Mouse (Mus musculus) v-Abl transformed pro-B cells (cell line): ENCODE data around the gene Smyd1.

Experiments used
- in situ Hi-C, 2 experiments: fragments of 400-800 bp; cut with MboI; formaldehyde crosslinking; loops; one replicate each; pipeline ENCODE4 v1.15.1; 2025; ENCODE audit not compliant: unreplicated experiment in 2 of 2

Smyd1 gene

DNA sequence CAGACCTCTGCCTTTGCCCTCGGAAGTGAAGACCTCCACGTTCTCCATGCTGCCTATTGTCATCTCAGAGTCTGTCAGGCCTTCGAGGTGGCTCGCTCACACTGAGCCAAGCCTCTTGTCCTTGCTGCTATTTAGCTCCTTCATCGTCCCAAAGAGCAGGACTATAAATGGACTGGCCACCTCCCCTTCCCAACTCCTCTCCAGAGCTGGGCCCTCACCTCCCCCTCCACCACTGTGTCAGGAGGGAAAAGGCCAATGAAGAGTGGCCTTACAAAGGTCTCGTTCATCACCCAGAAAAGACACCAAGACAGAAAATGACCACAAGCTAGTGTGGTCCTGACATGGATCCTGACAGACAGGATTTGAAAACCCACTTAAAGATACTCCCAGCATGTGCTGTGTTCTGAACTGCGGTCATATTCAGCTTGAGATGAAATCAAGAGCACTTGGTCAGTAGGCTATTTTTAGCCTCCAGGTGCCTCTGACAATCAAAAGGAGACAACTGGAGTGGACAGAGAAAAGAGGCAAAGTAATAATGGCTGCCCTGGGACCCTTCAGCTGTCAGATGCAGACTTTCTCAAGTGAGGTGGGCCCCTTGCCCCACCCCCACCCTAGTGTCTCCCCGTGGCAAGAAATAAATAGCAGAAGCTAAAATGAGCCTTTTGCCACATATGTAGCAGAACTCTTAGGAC, 59.7 kb downstream of the Smyd1 start:
- in situ Hi-C loops = no loop called here

DNA sequence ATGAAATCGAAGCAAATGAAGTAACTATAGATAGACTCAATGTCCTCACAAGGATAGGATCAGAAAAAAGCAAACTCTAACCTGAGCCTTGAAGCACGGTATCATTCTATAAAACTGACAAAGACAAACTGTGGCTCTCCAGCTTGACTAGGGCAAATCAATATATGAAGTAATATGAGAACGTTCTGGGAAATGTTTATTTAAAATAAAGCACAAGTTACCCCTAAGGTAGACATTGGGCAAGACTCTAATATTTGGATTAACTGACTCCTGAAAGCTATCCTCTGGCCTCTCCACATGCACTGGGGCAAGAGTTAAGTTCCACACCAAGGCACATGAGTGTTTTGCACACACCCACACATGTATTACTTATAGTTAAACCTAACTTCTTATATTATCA, 61.0 kb downstream of the Smyd1 start:
- in situ Hi-C loops = no loop called here

DNA sequence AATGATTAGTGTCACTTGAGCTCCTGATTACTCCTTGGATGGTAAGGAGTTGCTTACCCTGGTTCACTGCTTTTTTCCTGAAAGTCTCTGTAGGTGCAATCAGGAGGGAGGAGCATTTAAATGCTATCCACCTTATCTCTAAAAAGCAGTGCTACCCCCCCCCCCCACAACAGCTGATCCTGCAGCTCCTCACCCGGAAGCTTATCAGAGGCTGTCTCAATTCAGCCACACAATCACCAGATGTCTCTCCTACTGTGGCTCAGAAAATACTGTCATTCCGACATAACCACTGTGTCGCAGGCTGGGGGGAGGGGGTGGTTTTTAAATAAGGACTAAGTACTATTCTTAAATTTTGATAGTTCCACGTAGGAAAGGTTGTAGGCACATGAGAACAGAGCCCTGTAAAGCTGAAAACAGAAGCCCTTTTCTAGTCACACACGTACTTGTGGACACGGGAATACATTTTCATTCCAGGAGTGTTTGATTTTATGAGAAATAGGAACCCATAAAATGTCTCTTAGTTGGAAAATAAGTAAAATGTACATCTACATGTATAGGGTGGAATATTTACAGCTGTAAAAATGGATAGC, 61.9 kb downstream of the Smyd1 start:
- in situ Hi-C loops = no loop called here

DNA sequence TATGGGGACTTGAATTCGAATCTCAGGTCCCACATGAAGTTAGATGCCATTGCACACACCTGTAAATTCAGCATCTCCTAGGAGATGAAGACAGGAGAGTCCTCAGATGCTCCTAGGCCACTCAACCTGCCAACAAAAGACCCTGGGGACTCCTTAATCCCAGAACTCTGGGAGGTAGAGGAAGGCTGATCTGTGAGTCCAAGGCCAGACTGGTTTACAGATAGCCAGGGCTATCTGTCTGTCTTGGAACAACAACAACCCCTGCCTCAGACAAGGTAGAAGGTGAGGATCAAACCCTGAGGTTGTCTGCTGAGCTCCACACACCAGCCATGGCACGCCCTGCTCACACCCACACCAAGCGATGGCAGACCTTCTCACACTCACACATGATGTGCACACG, 62.9 kb downstream of the Smyd1 start:
- in situ Hi-C loops = no loop called here

DNA sequence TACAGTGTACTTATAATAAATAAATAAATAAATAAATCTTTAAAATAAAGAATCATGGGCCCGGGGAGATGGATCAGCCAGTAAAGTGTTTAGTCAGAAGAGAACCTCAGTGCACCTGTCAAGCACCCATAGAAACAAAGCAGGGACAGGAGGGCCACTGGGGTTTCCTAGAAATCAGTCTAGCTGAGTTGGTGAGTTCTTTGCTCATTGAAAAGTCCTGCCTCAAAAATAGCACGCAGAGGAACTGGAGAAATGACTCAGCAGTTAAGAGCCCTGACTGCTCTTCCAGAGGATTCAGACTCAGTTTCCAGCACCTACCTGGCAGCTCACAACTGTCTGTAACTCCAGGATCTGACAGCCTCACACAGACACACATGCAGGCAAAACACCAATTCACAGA, 63.5 kb downstream of the Smyd1 start:
- in situ Hi-C loops = no loop called here

DNA sequence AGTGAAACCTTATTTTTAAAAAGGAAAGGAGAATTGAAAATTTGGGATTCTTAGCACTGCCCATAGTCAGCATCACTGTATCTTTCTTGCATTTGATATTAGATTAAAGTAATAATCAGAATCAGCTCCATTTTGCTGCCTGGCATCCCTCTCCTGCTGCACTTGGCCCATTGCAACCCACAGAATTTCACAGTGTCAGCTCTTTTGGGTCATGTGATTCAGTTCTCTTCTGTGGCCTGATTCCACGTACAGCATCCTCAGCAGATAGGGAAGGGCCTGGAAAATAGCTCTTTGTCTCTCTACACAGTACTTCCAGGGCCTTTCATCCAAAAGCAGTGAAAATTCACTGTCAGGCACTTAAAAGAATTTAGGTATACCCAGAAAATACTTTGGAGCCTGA, 64.7 kb downstream of the Smyd1 start:
- in situ Hi-C loops = no loop called here

DNA sequence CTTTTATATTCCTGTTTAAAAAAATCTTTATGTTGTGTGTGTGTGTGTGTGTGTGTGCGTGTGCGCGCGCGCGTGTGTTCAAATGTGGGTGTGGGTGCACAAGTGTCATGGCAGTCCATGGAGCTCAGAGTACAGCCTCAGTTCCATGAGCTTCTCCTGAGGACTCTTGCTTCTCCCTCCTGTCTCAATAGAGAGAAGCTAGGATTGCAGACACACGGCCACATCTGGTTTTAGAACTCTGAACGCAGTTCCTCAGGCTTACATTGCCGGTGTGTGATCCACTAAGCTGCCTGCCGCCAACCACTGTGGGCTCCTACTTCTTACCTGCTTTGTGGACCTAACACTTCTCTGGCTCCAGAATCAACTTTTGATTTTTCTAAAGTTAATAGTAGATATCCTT, 65.9 kb downstream of the Smyd1 start:
- in situ Hi-C loops = no loop called here

DNA sequence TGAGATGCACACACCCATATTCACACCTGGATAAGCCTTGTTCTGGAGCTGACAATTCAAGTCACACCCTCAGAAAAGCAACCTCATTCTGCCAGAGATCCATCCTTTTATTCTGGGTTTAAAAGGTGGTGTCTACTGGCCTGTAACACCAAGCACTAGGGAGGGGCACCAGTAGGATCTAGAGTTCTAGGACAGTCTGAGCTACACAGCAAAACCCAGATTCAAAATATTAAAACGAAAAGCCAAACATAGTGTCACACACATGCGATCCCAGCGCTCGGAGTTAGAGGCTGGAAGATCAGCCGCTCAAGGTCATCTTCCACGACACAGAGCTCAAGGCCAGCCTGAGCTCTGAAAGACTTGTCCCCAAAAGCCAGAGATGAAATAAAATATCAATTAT, 67.6 kb downstream of the Smyd1 start:
- in situ Hi-C loops = no loop called here

DNA sequence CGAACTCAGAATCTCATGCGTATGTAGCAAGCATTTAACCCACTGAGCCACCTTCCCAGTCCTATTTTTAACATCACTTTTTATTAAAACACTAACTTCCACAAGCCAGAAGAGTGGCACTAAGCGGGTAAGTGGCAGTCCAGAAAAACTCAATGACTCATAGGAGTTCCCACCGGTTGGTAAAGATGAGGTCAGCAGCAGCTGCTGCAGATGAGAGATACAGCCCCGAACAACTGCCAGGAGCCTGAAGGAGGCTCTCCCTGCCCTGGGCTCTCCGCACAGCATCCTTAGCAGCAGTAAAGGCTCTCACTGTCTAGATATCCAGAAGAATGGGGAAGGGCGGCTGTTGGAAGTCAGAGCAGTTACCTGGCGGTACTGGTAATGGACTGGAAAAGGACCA, 71.1 kb downstream of the Smyd1 start:
- in situ Hi-C loops = no loop called here

DNA sequence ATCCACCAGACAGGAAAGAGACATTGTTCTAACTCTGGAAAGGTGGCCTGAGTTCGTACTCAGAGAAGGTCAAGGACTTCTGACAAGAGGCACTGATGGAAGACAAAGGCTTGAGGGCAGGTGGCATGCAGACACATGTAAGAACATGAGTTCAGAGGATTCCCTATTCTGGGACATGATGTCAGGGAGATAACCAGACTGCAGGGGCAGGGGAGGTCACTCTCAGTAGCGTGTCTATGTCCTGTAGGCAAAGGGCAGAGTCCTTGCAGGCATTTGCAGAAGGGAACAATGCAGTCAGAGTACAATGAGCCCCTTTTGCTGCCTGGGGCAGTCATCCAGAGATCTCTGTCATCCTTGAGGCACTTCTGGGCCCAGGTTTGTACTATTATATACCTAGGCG, 72.4 kb downstream of the Smyd1 start:
- in situ Hi-C loops = no loop called here

DNA sequence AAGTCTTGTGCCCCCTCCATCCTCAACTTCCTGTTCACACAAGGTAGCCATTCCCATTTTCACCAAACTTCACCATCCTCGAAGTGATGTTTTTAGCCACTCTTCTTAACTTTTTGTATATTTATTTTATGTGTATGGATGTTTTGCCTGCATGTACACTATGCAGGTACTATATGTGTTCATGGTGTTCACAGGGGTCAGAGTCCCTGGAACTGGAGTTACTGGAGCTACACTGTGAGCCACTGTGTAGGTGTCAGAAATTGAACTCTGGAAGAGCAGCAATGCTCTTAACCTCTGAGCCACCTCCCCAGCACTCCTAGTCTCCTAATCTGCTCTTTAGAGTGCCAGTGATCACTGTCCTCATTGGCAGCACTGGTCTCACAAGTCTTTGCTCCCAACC, 73.6 kb downstream of the Smyd1 start:
- in situ Hi-C loops = no loop called here

DNA sequence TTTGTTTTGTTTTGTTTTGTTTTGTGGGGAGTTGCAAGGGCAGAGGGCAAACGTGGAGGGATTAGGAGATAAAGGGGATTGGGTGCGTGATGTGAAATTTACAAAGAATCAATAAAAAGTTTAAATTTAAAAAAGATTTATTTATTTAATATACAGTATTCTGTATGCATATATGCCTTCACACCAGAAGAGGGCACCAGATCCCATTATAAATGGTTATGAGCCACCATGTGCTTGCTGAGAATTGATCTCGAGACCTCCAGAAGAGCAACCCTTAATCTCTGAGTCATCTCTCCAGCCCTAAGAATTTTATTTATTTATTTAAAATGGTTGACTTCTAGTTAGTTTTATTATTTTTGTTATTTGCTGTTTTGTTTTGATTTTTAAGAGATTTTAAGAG, 78.8 kb downstream of the Smyd1 start:
- in situ Hi-C loops = no loop called here

DNA sequence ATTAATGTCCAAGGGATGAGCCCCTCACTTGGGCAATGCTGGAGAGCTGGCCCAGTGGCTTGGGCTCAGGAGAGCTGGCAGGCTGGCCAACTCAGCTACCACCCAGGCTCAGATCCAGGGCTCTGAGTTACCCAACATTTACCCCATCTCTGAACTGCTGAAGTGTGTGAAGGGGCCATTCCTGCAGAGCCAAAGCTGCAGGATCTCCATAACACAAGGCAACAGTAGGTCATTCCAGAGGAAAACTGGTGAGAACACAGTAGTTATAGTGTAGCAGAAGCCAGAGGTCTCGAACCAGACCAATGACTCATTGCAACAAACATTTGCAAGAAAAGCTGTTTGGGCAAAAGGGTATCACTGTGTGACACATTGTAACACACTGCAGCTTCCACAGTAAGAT, 79.2 kb downstream of the Smyd1 start:
- in situ Hi-C loops = no loop called here

DNA sequence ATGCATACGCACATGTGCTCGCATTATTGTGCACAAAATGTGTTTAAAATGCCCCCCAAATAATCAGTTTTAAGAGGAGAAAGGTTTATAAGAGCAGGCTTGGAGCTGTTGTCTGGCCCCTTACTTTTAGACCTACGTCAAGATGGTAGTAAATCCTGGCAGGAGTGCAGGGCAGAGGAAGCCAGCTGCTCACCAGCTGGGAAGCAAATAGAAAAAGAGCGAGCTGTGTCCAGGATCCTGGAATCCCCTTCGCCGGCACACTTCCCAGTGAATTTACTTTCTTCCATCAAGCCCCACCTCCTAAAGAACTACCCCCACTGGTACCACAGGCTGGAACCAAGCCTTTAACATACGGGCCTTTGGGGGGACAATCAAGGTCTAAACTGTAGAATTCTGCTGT, 81.2 kb downstream of the Smyd1 start:
- in situ Hi-C loops = no loop called here

DNA sequence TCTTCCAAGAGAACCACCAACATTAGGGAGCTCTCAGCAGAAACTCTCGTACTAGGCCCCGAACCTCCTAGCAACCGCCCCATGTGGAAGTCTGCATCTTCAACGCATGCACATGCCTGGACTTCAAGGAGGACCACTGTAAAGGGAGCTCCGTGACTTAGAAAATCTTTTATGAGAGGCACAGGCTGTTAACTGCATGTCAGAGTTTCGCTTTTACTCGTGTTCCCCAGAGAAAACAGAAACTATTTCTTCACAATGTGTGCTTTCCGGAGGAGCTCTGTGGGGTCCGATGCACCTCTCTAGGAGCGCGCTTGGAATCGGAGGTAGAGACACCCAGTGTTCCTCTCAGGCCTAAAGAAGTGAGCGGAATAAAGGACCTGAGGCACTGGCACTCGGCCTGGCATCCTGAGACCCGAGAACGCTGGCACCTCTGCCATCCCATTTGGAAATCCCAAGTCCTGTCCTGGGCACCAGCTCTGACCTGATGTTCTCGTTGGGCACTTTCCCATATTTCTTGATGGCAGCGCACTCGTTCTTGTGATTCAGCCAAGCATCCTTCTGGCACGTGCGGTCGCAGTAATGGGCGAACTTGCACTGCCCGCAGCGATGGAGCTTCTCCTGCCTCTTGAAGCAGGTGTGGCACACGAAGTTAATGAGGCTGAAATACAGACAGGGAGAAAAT, 82.8 kb downstream of the Smyd1 start:
- in situ Hi-C loops = no loop called here

DNA sequence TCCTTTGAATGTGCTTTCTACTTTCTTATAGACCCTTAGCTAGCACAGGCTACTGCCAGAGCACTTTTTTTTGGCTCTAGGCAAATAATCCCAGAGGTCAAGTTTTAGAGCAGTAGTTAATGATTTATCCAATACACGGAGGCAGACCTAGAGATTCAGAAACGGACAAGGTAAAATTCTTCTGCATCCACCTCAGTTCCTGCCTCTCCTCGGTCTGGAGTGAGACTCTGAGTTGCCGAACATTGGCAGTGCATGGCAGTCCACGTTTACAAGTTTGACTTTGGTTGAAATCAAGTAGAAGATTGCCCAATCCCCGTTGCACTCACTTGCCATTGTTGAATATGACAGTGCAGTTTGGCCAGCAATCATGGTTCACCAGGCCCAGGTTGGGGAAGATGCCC, 85.0 kb downstream of the Smyd1 start:
- in situ Hi-C loops = no loop called here

DNA sequence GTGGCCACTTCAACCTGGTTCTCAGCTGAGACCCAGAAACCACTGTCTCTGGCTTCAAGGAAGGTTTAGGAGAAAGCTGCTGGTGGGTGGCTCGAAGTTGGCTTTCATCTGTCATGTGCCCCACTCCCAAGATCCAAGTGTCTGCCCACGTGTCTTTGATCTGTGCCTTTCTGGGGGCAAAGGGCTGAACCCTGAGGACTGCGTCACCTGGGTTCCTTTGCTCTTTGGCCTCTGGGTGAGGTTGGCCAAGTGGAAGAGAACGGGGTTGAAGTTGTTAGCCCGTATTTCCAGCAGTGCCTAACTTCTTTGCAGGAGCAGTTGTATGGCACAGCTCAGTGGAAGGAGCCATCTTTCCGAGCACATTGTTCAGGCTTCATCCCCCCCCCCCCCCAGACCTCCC, 85.5 kb downstream of the Smyd1 start:
- in situ Hi-C loops = no loop called here

DNA sequence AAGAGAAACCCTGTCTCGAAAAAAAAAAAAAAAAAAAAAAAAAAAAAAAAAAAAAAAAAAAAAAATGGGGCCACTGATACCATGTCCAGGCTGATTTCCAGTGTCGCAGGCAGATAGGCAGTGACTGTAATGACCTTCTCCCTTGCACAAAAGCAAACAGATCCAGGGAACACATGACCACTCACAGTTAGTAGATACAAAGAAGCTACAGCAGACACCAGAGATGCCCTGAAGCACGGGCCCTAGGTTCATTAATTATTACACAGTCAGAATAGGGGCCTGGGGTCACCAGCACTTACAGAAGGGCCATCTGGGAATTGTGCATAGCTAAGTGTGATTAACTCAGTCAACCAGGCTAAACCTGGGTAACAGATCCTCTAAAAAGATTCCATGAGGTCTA, 86.1 kb downstream of the Smyd1 start:
- in situ Hi-C loops = no loop called here

DNA sequence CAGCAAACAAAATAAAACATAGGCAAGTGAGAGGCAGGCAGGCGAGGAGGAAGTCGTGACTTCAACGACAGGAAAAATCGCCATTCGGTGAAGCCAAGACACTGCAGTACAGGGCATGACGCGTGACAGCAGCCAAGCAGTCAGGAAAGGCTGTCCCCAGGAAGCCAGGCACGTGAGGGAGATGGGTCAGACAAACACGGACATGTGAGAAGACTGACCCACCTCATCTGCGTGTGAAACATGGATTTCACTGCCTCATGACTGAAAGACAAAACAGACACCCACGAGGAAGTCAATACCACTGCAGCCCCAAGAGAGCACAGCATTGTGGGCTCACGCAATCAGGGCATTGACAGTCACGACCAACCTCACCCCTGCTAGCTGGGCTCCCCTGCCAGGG, 86.9 kb downstream of the Smyd1 start:
- in situ Hi-C loops = no loop called here

DNA sequence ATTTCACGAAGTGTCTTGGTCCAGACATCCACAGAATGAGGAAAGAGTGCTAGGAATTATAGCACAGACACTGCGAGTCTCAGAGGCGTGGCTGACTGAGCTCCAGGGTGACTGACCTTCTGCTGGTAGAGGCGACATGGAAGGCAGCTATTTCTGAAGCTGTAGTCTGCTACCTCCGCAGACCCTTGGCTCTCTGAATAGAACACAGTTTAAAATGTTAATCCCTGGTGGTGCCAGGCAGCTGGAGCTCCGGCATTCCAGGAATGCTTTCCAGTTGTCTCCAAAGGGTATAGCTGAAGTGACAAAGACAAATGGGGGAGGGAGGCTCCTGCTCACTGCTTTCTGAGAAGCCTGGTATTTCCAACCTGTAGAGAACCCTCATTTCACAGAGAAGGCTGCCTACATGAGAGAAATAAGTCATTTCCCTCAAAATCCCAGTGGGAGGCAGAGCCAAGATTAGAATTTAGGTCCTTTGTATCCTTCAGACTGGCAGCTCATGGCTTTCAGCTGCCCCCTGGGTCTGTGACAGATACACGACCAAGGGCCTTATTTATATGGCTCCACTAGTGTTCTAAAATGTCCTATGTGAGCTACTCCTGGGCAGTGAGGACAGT, 94.8 kb downstream of the Smyd1 start:
- in situ Hi-C loops = no loop called here

DNA sequence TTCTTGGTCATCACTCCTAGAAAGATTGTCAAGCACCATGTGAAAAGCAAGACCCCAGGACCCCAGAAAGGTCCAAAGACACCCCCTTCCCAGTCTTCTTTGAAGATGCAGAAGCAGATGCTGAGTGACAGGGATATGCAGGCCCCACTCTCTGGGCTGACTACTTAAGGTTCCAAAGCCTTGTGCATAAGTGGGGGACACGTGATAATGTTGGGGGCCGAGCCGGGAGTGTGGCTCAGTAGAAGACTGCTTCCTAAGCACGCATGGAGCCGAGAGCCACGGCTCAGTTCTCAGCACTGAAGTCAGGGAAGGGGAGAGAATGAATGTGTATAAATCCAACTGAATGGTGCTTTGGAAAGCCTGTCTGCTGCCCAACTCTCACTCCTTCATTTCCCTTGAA, 95.5 kb downstream of the Smyd1 start:
- in situ Hi-C loops = no loop called here
